Mouse (Mus musculus) gastrocnemius, adult 2 months (tissue): ENCODE measurements around the gene Gm20219. TPM values are rescaled to one million over a fixed set of nuclear protein-coding genes. Genes with fewer than 3 reads are reported as not detected.

Experiments
- DNase-seq: peaks from one replicate; pipeline ENCODE4 v3.0.0; 2022
- H3K27ac ChIP-seq: fragments of 200-600 bp; 2 replicates; pipeline ENCODE4 v1.8.1; 2022; ENCODE audit warnings: mild to moderate bottlenecking
- H3K4me3 ChIP-seq: fragments of 200-600 bp; 2 replicates; pipeline ENCODE4 v1.8.1; 2022; ENCODE audit warnings: mild to moderate bottlenecking, moderate library complexity
- CTCF ChIP-seq: fragments of 200-600 bp; IDR thresholded peaks from 2 replicates; pipeline ENCODE4 v1.8.1; 2022; ENCODE audit warnings: antibody characterized with exemption, mild to moderate bottlenecking, moderate library complexity
- intact Hi-C: fragments of 180-260 bp; cut with DNase I; formaldehyde crosslinking; loops from one replicate; pipeline ENCODE4 v1.15.1; 2025
- total RNA-seq, 2 experiments: library from RNA; stranded (reverse); gene quantifications; 2 replicates each; pipeline ENCODE4 v1.2.3; 2021

Gm20219 gene
- total RNA-seq, 2 experiments from 2014 or later = 0.89 to 1.1 TPM

DNA sequence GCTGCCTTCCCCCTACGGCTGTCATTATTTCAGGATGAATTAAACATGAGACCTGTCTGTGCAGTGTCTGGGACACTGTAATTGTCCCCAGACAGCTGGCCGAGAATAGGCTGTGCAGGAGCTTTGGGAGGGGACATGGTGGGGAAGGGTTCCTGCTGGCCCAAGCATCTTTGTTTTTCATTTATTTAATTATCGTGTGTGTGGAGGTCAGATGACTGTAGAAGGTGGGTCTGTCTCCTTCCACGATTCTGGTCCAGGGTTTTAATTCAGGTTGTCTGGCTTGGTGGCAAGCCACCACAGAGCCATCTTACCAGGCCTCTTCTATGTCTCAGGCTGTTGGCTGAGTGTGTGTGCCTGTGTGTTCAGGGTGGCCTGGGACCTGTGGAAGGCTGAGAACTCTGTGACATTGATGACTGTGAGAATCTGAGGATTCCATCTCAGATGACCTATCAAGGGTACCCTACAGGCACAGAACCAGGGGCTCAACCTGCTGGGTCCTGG is 5.5 kb downstream of the Gm20219 start:
- Histone ChIP-seq H3K27ac (no peak overlapping the region), H3K4me3 (no peak overlapping the region)
- intact Hi-C loops = no loop called here
- DNase-seq = no peak
- TF ChIP-seq CTCF = no peak

DNA sequence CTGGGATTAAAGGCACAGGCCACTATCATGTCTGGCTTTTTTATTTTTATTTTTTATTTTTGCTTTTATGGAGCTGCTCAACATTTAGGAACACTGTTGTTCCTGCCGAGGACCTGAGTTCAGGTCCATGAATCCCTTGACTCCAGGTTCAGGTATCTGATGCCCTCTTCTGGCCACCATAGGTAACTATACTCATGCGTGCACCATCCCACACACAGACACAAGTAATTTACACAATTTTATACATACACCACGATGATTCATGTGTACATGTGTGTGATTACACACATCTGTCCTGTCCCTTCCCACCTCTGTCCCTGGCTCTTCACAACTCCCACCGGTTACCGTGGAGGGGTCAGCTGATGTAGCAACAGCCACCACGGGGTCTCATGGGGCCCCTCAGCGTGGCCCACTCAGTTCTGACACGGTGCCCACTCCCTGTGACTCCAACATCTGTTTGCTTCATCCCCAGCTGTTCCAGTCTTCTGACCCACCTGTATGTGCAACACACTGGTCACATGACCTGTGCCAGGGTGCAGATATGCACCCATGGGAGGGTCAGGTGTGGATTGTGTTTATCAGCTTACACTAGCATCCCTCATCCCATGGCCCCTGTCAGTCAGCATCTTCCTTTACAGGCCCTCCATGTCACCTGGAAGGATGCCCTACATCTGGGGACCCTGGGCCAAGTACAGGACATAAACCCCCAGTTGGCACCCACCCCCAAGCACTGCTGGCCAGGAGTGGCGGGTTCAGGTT is 6.2 kb downstream of the Gm20219 start:
- DNase-seq = no peak
- H3K27ac ChIP-seq = no peak overlapping the region
- H3K4me3 ChIP-seq = no peak overlapping the region
- intact Hi-C loops = no loop called here
- TF ChIP-seq CTCF = peak; percentile 13; the same call in 1 of the 2 replicates

DNA sequence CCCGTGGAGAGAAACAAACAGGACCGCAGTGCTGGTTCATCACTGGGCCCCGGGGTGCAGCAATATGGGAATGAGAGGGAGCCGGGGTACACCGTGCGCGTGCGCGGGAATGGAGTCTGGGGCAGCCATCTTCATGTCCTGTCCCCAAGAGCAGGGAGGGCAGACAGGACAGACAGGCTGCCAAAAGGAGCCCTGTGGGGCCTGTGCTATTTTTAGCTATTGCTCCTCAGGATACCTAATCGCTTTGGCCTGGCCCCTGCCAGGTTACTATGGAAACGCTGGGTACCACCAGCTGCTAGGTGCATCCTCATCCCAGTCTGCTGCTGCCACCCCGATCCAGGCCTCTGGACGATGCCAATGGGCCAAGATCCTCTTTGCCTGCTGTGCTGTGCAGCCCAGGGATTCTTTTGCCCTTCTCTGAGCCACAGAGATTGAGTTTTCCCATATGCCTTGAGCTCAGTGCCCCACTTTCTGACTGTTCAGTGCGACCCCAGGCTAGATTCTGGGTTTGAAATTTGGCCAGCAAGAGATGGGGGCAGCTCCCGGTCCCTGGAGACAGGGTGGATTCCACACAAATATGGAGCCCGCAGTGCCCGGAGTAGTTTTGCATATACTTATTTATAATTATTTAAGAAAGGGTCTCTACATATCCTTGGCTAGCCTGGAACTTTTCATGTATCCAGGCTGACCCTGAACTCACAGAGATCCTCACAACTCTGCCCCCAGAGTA is 6.9 kb downstream of the Gm20219 start:
- DNase-seq = peak; percentile 77
- no peak for TF ChIP-seq CTCF
- intact Hi-C loops = no loop called here
- Histone ChIP-seq H3K4me3 (no peak overlapping the region), H3K27ac (no peak overlapping the region)

DNA sequence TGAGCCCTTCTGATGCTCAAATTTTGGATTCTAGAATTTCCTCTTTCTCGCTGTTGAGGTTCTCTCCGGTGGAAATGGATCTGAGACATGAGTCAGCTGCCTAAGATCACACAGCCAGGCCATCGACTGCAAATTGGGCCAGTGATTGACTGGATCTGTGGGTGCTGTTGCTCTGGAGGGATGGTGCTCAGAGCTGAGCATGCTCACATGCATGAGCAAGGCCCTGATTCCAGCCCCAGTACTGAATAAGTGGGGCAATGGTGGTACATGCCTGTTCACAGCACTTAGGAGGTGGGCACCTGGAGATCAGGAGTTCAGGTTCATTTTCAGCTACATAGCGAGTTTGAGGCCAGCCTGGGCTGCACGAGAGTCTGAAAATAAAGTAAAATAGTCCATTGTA is 7.6 kb downstream of the Gm20219 start:
- no peak overlapping the region for H3K27ac ChIP-seq
- no peak overlapping the region for H3K4me3 ChIP-seq
- no peak for DNase-seq
- intact Hi-C loops = no loop called here
- TF ChIP-seq CTCF = no peak

DNA sequence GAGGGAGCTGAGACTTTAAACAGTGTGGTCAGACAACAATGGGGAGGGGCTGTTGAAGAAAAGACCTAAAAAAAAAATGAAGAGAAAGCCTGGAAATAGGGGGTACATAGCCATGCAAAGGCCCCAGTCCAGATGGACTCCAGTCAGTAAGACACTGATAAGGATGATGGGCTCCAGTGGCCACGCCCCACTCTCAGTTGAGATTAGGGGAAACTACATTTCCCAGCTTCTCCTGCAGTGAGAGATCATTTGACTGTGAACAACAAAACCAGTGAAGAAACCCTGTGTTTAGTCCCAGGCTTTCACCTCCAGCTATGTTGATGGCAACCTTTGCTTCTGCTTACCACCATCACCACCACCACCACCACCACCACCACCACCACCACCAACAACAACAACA is 8.2 kb downstream of the Gm20219 start:
- Histone ChIP-seq H3K27ac (no peak overlapping the region), H3K4me3 (no peak overlapping the region)
- DNase-seq = no peak
- TF ChIP-seq CTCF = no peak
- intact Hi-C loops = no loop called here

DNA sequence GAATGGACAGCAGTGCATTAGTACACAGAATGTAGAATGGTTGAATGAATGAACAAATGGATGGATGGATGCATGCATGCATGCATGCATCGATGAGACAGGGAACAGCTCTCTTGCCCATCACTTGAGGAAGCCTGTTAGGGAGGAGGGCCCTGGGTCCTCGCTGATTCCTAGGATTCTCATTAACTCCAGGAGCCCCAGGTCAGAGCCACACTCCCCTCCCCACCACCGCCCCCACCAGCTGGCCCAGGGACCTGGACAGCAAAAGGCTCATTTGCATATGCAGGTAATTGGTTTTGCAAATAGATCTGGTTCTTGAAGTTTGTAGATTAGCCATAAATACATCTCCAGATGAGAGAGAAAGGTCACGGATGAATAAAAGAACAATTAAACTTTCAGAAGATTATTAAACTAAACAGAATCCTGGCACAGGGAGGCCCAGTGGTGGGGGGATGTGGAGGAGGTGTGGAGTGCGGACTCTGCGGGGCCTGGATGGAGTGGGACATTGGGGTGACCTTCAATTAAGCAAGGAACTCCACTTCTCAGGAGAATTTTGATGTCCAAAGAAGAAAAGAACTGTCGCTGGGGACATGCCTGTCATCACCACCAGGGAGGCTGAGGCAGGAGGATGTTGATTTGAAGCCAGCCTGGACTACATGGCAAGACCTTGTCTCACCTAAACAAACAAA is 9.3 kb downstream of the Gm20219 start:
- no peak overlapping the region for H3K27ac ChIP-seq
- no peak overlapping the region for H3K4me3 ChIP-seq
- DNase-seq = no peak
- no peak for TF ChIP-seq CTCF
- intact Hi-C loops = loop anchor here (5.0 kb wide), 1 partner anchor 53 kb away; no protein-coding TSS in a partner anchor

DNA sequence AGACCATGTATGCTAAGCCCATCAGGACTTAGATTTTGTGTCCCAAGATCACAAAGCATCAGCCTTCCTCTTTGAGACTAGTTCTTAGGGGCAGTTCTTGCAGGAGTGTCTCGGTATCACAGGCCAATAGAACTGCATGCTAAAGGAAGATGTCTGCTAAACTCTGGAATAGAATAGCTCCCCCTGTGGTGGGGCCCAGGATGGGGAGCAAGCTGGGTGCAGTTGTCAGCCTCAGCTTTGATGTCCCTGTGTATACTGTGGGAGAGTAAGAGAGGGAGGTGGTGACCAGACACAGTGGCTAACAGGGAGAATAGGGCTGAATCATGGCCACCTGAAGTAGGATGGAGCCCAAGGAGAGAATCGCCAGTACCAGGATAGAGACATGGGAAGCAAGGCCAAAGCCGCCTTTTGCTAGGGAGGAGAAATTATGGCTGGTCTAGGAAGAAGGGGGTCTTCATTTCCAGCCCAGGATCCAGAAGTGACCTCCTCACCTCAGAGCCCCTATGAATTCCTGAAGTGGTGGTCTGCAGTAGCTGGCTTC is 10.4 kb downstream of the Gm20219 start:
- TF ChIP-seq CTCF = no peak

DNA sequence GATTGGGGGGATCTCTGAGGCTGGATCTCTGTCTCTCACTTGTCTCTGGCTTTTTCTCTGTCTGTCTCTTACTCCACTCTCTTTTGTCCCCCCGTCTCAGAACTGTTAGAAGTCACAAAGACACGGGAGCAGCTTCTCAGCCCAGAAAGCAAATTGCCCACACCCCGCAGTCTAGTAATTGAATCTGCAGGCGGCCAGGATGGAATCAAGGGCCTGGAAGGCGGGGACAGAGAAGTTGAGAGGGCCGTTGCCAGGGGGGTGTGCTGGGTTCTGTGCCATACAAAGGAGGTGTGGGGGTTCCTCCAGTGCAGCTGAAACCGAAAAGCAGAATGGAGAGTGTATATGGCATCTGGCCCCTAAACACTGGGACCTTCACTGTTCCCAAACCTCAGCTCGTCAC is 11.5 kb downstream of the Gm20219 start:
- no peak overlapping the region for H3K4me3 ChIP-seq
- intact Hi-C loops = loop anchor here (5.0 kb wide), 1 partner anchor 50 kb away; no protein-coding TSS in a partner anchor
- DNase-seq = no peak
- no peak for TF ChIP-seq CTCF
- H3K27ac ChIP-seq = no peak overlapping the region

More for the DNA sequence above, 10.4 kb downstream of the Gm20219 start:
- intact Hi-C loops = loop anchor here (5.0 kb wide), 1 partner anchor 51 kb away; no protein-coding TSS in a partner anchor
- H3K27ac ChIP-seq = no peak overlapping the region
- no peak for DNase-seq
- no peak overlapping the region for H3K4me3 ChIP-seq

DNA sequence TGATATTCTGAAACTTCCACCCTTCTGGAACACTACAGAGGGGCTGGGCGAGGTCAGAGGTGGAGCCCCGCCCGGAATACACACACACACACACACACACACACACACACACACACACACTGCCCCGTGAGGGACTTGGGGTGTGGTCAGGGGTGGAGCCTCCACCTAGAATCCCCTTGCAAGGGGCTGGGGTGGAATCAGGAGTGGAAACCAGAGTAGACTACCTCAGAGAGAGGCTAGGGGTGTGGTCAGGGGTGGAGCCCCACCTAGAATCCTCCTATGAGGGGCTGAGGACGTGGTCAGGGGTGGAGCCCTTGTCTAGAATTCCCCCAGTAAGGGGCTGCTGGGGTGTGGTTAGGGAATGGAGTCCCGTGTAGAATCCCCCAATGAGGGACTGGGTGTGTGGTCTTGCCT is 13.6 kb downstream of the Gm20219 start:
- H3K4me3 ChIP-seq = no peak overlapping the region
- intact Hi-C loops = loop anchor here (5.0 kb wide), 1 partner anchor 48 kb away; no protein-coding TSS in a partner anchor
- TF ChIP-seq CTCF = no peak
- no peak overlapping the region for H3K27ac ChIP-seq
- DNase-seq = no peak

DNA sequence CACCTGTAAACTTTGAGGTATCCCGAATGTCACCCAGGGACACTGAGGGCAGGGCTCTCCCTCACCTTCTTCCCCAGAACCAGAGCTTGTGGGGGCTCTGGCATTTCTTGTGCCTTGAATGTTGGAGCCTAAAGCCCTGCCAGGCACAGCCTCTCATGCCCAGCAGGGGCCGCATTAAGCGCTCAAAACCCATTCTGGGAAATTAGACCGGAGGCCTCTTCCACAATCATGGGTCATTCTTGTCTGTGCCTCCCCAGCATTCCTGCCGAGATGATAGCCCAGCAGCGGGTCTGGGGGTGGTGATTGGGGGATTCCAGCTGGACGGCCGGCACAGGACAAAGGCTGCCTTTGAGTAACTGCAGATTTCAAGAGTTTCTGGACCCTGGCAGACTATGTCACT is 16.3 kb downstream of the Gm20219 start:
- intact Hi-C loops = no loop called here
- TF ChIP-seq CTCF = no peak
- Histone ChIP-seq H3K4me3 (no peak overlapping the region), H3K27ac (no peak overlapping the region)
- DNase-seq = no peak

DNA sequence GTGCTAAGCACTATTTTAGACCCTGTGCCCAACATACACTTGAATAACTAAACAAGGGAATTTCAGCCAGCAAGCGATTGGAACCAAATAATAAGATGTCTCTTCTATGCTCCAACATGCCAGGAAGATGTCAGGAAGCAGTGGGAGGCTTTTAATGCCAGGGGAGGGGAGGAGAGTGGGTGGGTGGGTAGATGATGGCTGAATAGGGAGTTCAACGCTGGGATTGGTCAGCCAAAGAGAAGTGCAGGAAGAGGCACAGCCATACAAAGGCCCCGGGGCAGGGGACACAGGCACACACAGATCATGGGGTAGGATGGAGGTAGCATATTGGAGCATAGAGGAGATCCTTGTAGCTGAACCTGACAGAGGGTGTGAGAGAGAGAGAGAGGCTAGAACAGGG is 17.3 kb downstream of the Gm20219 start:
- no peak overlapping the region for H3K4me3 ChIP-seq
- TF ChIP-seq CTCF = no peak
- no peak overlapping the region for H3K27ac ChIP-seq
- no peak for DNase-seq
- intact Hi-C loops = no loop called here

DNA sequence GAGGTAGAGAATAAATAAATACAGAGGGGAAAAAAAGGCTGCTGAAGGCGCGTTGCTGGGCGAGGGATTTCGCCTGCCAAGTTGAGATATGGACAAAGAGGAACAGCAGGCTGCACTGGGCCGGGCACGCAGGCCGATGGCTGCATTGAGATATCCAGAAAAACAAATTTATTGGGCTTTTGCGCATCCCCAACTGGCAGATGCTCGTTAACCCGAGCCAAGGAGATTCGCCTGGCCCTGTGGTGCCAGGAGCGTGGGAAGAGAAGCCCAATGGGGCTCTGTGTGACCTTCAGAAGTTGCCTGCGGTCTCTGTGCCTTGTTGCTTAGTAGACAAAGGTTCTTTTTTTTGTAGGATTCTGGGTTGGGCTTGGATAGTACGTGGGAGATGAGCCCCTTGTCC is 18.0 kb downstream of the Gm20219 start:
- intact Hi-C loops = no loop called here
- no peak overlapping the region for H3K4me3 ChIP-seq

More for the DNA sequence above, 18.0 kb downstream of the Gm20219 start:
- no peak for DNase-seq
- TF ChIP-seq CTCF = no peak
- H3K27ac ChIP-seq = no peak overlapping the region
